ENCODE assay signal across 11 mouse cellular contexts in the genomic region with DNA sequence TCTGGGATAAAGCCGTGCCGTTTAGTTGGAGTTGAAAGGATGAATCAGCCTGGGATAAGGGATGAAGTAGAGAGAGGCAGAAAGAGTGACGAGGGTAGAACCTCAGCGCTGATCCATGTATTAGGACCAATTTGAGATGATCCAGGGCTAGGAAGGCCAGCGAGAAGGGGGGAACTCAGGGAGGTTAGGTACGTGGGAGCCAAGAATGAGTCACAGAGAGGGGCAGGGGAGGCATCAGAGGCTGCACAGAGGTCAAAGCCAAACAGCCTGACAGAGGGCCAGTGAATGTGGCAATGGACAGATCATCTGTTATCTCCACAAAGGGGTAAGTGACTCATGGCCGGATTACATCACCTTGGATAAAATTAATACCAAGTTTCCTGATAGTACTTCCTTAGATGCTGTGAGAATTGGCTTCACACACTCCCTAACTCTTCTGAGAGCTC.
DNase-seq lines count a peak whose midpoint lies in the region; ATAC-seq and TF ChIP-seq lines count a peak whose summit lies in the region.
"Had no signal": no experiment of that assay in that cellular context is flagged by ENCODE, and none has a peak within 500 bp of the region (broad histone marks: within the 10 kb centered on the region; RNA-seq: fewer than 3 reads in every experiment).

No protein-coding gene starts in this region.

- WGBS in lung, postnatal 0 days = 61% methylated on average over 7 of the region's 7 CpGs
- whole genome bisulfite sequencing in midbrain, embryonic 16.5 days = 71% methylated on average over 7 of the region's 7 CpGs

- no peak overlapping the region for H3K9ac ChIP-seq in lung, postnatal 0 days (replicated peaks; ENCODE audit: low read depth)
- H3K9ac ChIP-seq in midbrain, embryonic 16.5 days (ENCODE audit: low read depth, low read length) = no peak overlapping the region

- no peaks in the 10 kb centered on the region for H3K27me3 ChIP-seq in lung, postnatal 0 days (replicated peaks; ENCODE audit: insufficient read depth, low read length)
- no peaks in the 10 kb centered on the region for H3K27me3 ChIP-seq in midbrain, embryonic 16.5 days (ENCODE audit: control insufficient read depth, insufficient read depth, low read depth, low read length)
- H3K27me3 ChIP-seq: CH12.LX had no signal

- no peaks in the 10 kb centered on the region for H3K4me1 ChIP-seq in lung, postnatal 0 days (ENCODE audit: insufficient read depth, low read depth, low read length)
- peaks cover 9% of the 10 kb centered on the region for H3K4me1 ChIP-seq in midbrain, embryonic 16.5 days (ENCODE audit: control insufficient read depth, insufficient read depth, low read length)

- H3K27ac ChIP-seq in lung, postnatal 0 days (ENCODE audit: low read length) = no peak overlapping the region
- no peak overlapping the region for H3K27ac ChIP-seq in midbrain, embryonic 16.5 days (ENCODE audit: low read length)
- H3K27ac ChIP-seq: limb, embryonic 10.5 days; macrophage had no signal

- TF ChIP-seq EP300 in lung, postnatal 0 days (IDR thresholded peaks at IDR 0.05) = no peak

- no peak for DNase-seq in lung, postnatal 0 days (ENCODE audit: low spot score)
- DNase-seq in lung, postnatal 4 days = no peak
- DNase-seq in adrenal gland, adult 2 months = peak; percentile 89
- peak; percentile 73 for DNase-seq in gastrocnemius, postnatal 25 days
- peak; percentile 29 to 37 for DNase-seq in heart, postnatal 14 days
- DNase-seq in testis, postnatal 14 days (ENCODE audit: low spot score) = no peak
- DNase-seq in layer of hippocampus, adult 9-11 months = no peak

- no peaks in the 10 kb centered on the region for H3K36me3 ChIP-seq in lung, postnatal 0 days (ENCODE audit: insufficient read depth, low read length)
- H3K36me3 ChIP-seq in midbrain, embryonic 16.5 days (ENCODE audit: control insufficient read depth, insufficient read depth, low read length) = no peaks in the 10 kb centered on the region
- H3K36me3 ChIP-seq: limb, embryonic 10.5 days had no signal

- intact Hi-C loops in heart, postnatal 14 days (cut with DNase I) = no loop called here

- no peak overlapping the region for H3K4me3 ChIP-seq in lung, postnatal 0 days (ENCODE audit: low read depth, low read length)
- H3K4me3 ChIP-seq in midbrain, embryonic 16.5 days (ENCODE audit: low read depth, low read length) = no peak overlapping the region
- H3K4me3 ChIP-seq: limb, embryonic 10.5 days had no signal

- H3K4me2 ChIP-seq in lung, postnatal 0 days (replicated peaks; ENCODE audit: low read depth, low read length) = no peak overlapping the region
- no peak overlapping the region for H3K4me2 ChIP-seq in midbrain, embryonic 16.5 days (ENCODE audit: low read length)

- no peak for TF ChIP-seq CTCF in lung, postnatal 0 days (IDR thresholded peaks at IDR 0.05)

- no peaks in the 10 kb centered on the region for H3K9me3 ChIP-seq in lung, postnatal 0 days (ENCODE audit: low read length)
- H3K9me3 ChIP-seq in midbrain, embryonic 16.5 days (replicated peaks; ENCODE audit: control insufficient read depth, low read length, poor library complexity, severe bottlenecking) = no peaks in the 10 kb centered on the region
- H3K9me3 ChIP-seq: limb, embryonic 10.5 days had no signal

- ATAC-seq in lung, postnatal 0 days = peak; percentile 39
- no peak for ATAC-seq in midbrain, embryonic 16.5 days

Comparison
In these comparisons a context has a peak if more than half of its experiments do, and no peak if none do; other contexts are left out.
1. DNase-seq: peak in adrenal gland, adult 2 months (single experiment), gastrocnemius, postnatal 25 days (single experiment) and heart, postnatal 14 days (2 of 2); none in lung, postnatal 0 days (single experiment), lung, postnatal 4 days (0 of 2), testis, postnatal 14 days (single experiment) and layer of hippocampus, adult 9-11 months (single experiment).